Mouse (Mus musculus) limb, embryonic 10.5 days (tissue): ENCODE data around the gene Cldn18. TPM values are rescaled to one million over a fixed set of nuclear protein-coding genes. Genes with fewer than 3 reads are reported as not detected.

Experiments used
- DNase-seq: peaks from one replicate; pipeline ENCODE4 v3.0.0-alpha.2; 2017; ENCODE audit warnings: low spot score
- H3K27ac ChIP-seq: fragments of 300-500 bp; sonication (generic); 2 replicates; pipeline ENCODE4 v1.5.1; 2016; ENCODE audit warnings: mild to moderate bottlenecking
- H3K27me3 ChIP-seq: fragments of 300-500 bp; sonication (generic); 2 replicates; pipeline ENCODE4 v1.6.1; 2016; ENCODE audit warnings: low read depth, mild to moderate bottlenecking; ENCODE audit not compliant: poor library complexity, severe bottlenecking
- H3K36me3 ChIP-seq: fragments of 300-500 bp; sonication (generic); 2 replicates; pipeline ENCODE4 v1.6.1; 2016; ENCODE audit warnings: mild to moderate bottlenecking, moderate library complexity
- H3K4me1 ChIP-seq: fragments of 300-500 bp; sonication (generic); 2 replicates; pipeline ENCODE4 v1.6.1; 2016
- H3K4me3 ChIP-seq: fragments of 300-500 bp; sonication (generic); 2 replicates; pipeline ENCODE4 v1.5.1; 2016; ENCODE audit warnings: mild to moderate bottlenecking, moderate library complexity
- H3K9me3 ChIP-seq: fragments of 300-500 bp; sonication (generic); replicated peaks from 2 replicates; pipeline ENCODE4 v1.6.1; 2016; ENCODE audit warnings: mild to moderate bottlenecking
- WGBS: fragments of 180-500 bp; shearing (Covaris S2); methylation state at CpG from one replicate; pipeline ENCODE4 v1.1.7; 2016; 5-methylcytosine and 5-hydroxymethylcytosine counted together
- polyA plus RNA-seq: library from polyadenylated mRNA; unstranded; fragments of >200 nt; fragmentation: Nextera tagmentation; extraction: Ambion mirVana; gene quantifications from 2 replicates; pipeline ENCODE4 v1.2.1, GENCODE M21; 2016

Cldn18 gene
- polyA plus RNA-seq, 1 experiment from 2014 or later = not detected

GRCm38 (mm10) chr9:99667596-99667995 is 49.5 kb downstream of the Cldn18 start:
- H3K36me3 ChIP-seq = peaks cover 89% of the 10 kb centered on the region
- no peaks in the 10 kb centered on the region for H3K27me3 ChIP-seq
- WGBS = 89% methylated on average over 8 of the region's 8 CpGs
- H3K27ac ChIP-seq = no peak overlapping the region
- H3K4me1 ChIP-seq = no peaks in the 10 kb centered on the region
- no peaks in the 10 kb centered on the region for H3K9me3 ChIP-seq
- H3K4me3 ChIP-seq = no peak overlapping the region
- DNase-seq = no peak

GRCm38 (mm10) chr9:99662887-99663286 is 54.2 kb downstream of the Cldn18 start:
- Histone ChIP-seq H3K4me1 (no peaks in the 10 kb centered on the region), H3K27ac (no peak overlapping the region), H3K36me3 (peaks cover 97% of the 10 kb centered on the region), H3K4me3 (no peak overlapping the region), H3K27me3 (no peaks in the 10 kb centered on the region), H3K9me3 (no peaks in the 10 kb centered on the region)
- WGBS = 92% methylated on average over 10 of the region's 10 CpGs
- no peak for DNase-seq

GRCm38 (mm10) chr9:99662406-99662805 is 54.7 kb downstream of the Cldn18 start:
- Histone ChIP-seq H3K4me3 (no peak overlapping the region), H3K36me3 (peaks cover 97% of the 10 kb centered on the region), H3K27ac (no peak overlapping the region), H3K9me3 (no peaks in the 10 kb centered on the region), H3K27me3 (no peaks in the 10 kb centered on the region), H3K4me1 (no peaks in the 10 kb centered on the region)
- 31% methylated on average over 7 of the region's 7 CpGs for WGBS
- DNase-seq = peak; percentile 86

DNA sequence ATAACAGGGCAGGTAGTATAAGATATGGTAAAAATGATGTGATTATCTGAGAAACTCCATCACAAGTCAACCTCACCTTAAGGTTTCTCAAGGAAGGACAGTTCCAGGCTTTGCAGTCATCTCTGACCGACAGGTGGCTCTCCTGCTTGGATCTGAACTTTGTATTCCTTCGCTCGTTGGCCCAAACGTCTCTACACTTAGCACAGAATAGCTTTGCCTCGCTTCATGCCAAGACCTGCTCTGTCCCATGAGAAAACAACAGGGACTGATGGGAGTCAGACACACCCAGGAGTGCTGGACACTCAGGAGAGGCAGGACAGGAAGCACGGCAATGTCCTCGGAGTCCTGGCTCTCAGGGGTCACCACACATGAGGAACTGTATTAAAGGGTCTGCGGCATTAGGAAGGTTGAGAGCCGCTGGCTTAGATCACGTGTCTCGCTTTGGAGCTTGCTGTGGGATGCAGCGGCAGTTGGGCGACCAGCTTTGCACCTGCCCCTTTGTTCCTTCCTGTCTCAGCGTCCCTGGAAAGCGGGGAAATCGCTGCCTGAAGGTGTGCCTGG is 55.4 kb downstream of the Cldn18 start:
- Histone ChIP-seq H3K36me3 (peaks cover 97% of the 10 kb centered on the region), H3K27ac (no peak overlapping the region)

GRCm38 (mm10) chr9:99660756-99661155 is 56.3 kb downstream of the Cldn18 start:
- Histone ChIP-seq H3K27ac (no peak overlapping the region), H3K4me1 (no peaks in the 10 kb centered on the region), H3K4me3 (no peak overlapping the region), H3K36me3 (peaks cover 97% of the 10 kb centered on the region), H3K9me3 (no peaks in the 10 kb centered on the region), H3K27me3 (no peaks in the 10 kb centered on the region)
- WGBS = 88% methylated on average over 10 of the region's 10 CpGs
- no peak for DNase-seq

More for the DNA sequence above, 55.4 kb downstream of the Cldn18 start:
- no peak for DNase-seq
- no peaks in the 10 kb centered on the region for H3K27me3 ChIP-seq
- H3K9me3 ChIP-seq = no peaks in the 10 kb centered on the region
- no peaks in the 10 kb centered on the region for H3K4me1 ChIP-seq
- WGBS = 83% methylated on average over 16 of the region's 16 CpGs
- H3K4me3 ChIP-seq = no peak overlapping the region

DNA sequence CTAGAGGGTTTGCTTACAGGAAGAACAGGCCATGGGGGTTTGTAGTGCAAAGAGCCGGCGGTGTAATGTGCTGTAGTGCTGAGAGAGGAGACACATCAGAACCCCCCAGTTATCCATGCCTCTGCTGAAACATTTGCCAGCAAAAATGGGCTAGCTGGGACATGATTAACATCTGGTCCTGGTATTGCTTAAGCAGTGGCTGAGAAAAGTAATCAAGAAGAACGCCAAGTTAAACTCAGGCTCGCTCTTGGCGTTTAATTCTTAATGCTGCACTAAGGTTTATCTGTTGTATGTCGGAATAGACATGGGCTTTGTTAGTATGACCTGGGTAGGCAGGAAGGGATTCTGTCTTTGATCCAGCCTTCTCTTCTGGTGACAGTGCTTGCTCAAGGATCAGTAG is 71.0 kb downstream of the Cldn18 start:
- no peak for DNase-seq
- no peaks in the 10 kb centered on the region for H3K4me1 ChIP-seq
- H3K36me3 ChIP-seq = peaks cover 95% of the 10 kb centered on the region
- H3K27ac ChIP-seq = no peak overlapping the region
- WGBS = 94% methylated on average over 6 of the region's 6 CpGs
- H3K4me3 ChIP-seq = no peak overlapping the region
- H3K27me3 ChIP-seq = no peaks in the 10 kb centered on the region
- no peaks in the 10 kb centered on the region for H3K9me3 ChIP-seq

DNA sequence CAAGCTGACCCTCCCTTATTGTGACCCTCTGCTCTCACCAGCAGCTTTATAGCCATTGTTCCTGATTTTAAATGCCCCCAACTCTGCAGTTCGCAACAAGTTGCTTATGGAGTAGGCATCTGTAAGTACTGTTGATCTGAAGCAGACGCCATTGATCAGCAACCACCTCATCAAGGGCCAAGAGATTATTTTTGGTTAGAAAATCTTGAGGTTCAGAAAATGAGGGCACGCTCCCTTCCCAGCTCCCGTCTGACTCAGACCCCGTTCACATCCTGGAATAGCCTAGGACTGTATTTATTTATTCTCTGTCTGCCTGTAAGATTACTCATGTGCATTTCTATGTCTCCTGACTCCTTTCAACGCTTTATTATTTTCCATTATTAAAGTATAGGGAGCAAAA is 71.7 kb downstream of the Cldn18 start:
- Histone ChIP-seq H3K4me3 (no peak overlapping the region), H3K9me3 (no peaks in the 10 kb centered on the region), H3K36me3 (peaks cover 93% of the 10 kb centered on the region), H3K27ac (no peak overlapping the region), H3K27me3 (no peaks in the 10 kb centered on the region), H3K4me1 (no peaks in the 10 kb centered on the region)
- WGBS = 95% methylated on average over 6 of the region's 6 CpGs
- no peak for DNase-seq

GRCm38 (mm10) chr9:99639957-99640356 is 77.1 kb downstream of the Cldn18 start:
- H3K9me3 ChIP-seq = no peaks in the 10 kb centered on the region
- no peaks in the 10 kb centered on the region for H3K27me3 ChIP-seq
- H3K4me3 ChIP-seq = no peak overlapping the region
- no peak for DNase-seq
- H3K36me3 ChIP-seq = peaks cover 92% of the 10 kb centered on the region
- 93% methylated on average over 5 of the region's 5 CpGs for WGBS
- H3K4me1 ChIP-seq = no peaks in the 10 kb centered on the region
- no peak overlapping the region for H3K27ac ChIP-seq

Other genes with a start within 250 kb of the Cldn18 start
- gene Armc8, start 148.4 kb downstream of the Cldn18 start, polyA plus RNA-seq = 19.7 and 21.7 TPM in 2 replicates
- gene Dbr1, start 141.5 kb downstream of the Cldn18 start, polyA plus RNA-seq = 42.7 and 43.3 TPM in 2 replicates
- not detected in 2 replicates for gene A4gnt, start 104.8 kb downstream of the Cldn18 start, polyA plus RNA-seq
- 29.9 and 30.1 TPM in 2 replicates for gene Dzip1l, start 87.8 kb downstream of the Cldn18 start, polyA plus RNA-seq
- gene Sox14, start 158.9 kb upstream of the Cldn18 start, polyA plus RNA-seq = 0.71 and 0.80 TPM in 2 replicates